Mouse (Mus musculus) adrenal gland, adult (tissue): ENCODE results near the gene Olfr1223.
"Not testable (repeated sequence)": the region's sequence is repeated elsewhere in the genome, so short reads cannot be mapped to it uniquely, and the experiment has no call there.

ENCODE experiments used
- DNase-seq, 2 experiments: peaks; one replicate each; pipeline ENCODE4 v3.0.0; 2022 to 2023; ENCODE audit warnings: low spot score in 1 of 2; ENCODE audit not compliant: inconsistent age in 2 of 2

The Olfr1223 gene

DNA sequence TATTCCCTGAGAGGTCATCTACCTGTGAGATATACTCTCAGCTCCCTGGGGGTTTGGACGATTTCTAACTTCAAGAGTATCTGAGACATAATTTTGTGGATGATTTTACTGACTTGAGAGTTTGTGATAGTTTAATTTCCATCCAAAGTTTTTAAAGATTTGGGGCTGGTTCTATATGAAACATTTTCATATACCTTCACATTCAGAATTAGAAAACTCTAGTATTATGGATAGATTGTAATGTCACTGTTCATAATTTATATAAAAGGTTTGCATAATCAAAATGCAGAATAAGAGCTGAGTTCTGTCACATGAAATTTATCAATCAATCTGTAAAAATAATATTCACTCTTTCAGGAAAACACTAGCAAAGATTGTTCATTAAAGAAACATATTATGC lies at the start of gene Olfr1223:
TSS of gene Olfr1223 (minus strand) at position 101 of the 400 bp plus-strand sequence.
- no peak for DNase-seq

DNA sequence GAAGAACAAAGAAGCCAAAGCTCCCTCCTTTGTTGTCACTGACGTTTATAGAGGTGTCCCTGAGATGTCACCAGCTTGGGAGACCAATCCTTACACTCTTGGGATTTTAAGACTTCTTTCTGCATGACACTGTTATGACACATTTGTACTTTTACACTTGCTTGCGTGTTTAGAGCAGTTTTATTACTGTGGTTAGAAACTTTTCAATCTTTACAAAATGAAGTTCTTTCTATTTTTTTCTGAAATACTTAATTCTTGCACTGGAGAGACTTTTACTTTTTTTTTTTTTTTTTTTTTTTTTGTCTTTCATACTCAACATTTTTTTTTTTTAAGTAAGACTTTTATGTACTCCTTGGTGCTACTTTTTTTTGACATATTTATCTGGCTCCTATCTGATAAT lies 48.6 kb upstream of the Olfr1223 start, which contains the start of gene Olfr1226:
TSS of gene Olfr1226 (minus strand) at position 101 of the 400 bp plus-strand sequence.
- DNase-seq = no peak

DNA sequence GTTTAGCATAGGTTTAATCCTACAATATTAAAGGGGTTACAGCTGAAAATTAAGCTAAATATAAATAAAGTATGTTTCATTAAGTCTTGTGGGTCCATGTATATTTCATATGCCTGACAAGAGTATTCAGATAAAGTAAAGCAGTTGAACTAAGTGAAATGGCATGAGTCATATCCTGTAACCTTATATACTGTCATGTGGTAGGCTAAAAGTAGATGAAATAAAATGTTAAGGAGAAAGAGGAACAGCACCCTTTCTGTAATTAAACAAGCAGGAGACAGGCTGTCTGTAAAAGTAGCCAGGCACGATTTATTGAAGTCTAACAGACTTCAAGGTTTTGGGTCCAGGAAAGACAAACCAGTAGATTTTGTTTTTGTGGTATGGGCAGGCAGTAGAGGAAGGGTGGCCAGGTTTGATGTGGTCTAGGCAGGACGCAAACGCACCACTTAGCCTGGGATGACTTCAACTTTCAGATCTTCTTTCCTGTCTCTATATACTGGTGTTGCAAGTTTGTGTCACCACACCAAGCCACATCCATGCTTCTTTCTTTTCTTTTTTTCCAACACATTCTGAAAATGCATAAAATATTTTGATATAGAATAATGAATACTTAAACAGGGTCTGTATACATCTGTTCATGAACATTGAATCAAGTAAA lies 45.1 kb upstream of the Olfr1223 start:
- no peak for DNase-seq

DNA sequence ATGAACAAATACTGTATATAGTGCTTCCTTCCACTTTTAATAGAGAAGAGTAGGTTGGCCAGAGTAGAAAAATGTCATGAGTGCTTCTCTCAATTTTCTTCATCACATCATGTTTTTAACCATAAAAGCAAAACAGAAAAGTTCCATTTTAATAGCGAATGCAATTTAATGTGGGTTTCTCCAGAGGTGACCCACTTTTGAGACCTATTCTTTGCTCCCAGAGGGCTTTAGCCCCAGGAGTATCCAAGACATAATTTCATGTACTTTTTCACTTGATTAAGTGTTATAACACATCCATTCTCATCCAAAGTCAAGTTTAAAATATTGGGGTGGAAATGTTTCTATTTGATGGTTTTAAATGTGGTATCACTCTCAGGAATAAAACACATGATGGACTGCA lies 23.2 kb upstream of the Olfr1223 start, which contains the start of gene Olfr1225:
TSS of gene Olfr1225 (minus strand) at position 101 of the 400 bp plus-strand sequence.
- DNase-seq = no peak

DNA sequence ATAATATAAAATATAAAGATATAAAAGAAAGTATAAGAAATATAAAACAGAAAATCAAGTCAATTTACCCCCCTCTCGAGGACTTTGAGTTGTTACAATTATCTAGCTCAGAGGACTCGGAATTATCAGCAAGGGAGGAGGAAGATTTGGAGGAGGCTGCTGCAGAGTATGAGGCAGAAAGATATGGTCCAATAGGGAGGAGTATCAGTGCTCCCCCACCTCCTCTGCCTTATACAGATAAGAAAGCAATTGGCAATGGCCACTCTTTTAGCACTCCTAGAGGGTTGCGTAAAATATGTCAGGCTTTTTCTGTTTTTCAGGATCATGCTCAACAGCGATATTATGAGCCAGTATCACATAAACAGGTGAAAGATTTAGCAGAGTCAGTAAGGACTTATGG lies 13.4 kb upstream of the Olfr1223 start:
- not testable (repeated sequence) for DNase-seq

- not testable (repeated sequence) for DNase-seq
Measured at GRCm38 (mm10) chr2:89163991-89164390, 12.6 kb upstream of the Olfr1223 start, which contains the start of gene Olfr1224-ps1. Gene Olfr1224-ps1 (minus strand): TSS chr2:89164091.

- DNase-seq = no peak
Measured at GRCm38 (mm10) chr2:89132954-89133353, 18.4 kb downstream of the Olfr1223 start, which contains the start of gene Olfr1222. Gene Olfr1222 (minus strand): TSS chr2:89133054.

DNA sequence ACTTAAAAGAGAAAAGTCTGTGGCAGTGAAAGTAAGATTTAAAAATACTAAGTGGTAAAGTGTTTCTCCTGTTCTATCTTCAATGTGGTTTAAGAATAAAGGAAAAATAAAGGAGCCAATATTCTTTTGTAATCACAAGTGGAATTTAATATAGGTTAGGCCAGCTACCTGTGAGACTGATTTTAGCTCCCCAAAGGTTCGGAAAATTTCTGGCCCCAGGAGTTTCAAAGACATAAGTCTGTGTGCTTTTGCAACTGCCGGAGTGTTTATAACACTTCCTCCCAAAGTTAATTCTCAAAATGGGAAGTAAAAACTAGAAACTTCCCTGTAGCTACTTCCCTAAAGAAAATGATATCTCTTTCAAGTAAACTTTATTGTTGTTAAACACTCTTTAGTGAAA lies 34.2 kb downstream of the Olfr1223 start, which contains the start of gene Olfr1221:
TSS of gene Olfr1221 (minus strand) at position 101 of the 400 bp plus-strand sequence.
- DNase-seq = no peak

DNA sequence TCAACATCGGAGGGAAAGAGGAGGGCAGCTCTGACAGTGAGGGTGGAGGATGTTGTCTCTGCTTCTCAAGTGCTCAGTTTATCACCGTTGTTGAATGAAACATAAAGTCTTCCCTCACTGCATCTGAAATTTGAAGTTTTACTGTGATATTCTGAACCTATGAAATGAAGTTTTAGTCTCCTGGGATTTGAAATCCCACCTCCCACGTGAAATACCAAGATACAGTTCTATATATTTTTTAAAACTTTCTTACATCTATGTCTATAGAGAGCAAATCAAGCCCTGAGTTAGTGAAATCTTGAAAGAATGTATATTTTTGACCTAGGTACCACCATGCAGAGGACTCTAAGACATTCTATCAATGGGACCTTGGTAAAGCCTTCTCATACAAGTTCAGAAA lies 44.6 kb downstream of the Olfr1223 start, which contains the start of gene Olfr1220:
TSS of gene Olfr1220 (minus strand) at position 101 of the 400 bp plus-strand sequence.
- no peak for DNase-seq

DNA sequence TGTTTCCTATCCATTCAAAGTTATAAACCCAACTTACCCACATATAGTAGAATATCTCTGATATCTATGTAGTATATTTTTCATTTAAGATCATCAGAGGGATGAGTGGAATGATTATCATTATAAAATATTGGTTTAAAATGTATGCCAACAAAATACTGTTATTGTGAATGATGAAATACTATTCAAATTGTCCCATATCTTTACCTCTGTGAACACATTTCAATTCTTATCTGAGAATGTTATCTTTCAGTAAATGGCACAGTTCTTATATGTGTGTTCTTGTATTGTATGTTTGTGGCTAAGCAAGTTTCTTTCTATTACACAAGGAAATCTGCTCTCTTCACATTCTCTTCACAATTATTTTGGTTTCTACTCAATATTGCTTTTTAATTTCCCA lies 45.7 kb downstream of the Olfr1223 start:
- no peak for DNase-seq

DNA sequence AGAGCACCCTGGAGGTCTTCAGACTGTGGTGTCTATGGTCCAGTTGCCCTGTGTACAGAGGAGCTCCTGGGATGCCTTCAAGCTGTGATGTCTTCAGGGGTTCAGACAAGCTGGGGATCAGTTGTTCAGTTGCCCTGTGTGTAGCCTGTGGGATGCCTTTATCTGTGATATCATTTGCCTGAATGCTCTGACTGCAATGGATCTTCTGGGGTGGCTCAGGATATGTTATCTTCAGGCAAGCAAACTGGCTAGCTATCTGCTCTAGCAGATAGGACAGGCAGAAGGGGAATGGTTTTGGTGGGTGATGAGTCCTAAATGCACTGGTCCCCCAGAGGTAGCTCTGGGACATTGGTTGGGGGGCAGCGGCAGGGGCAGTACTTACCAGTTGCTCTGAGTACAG lies 57.5 kb downstream of the Olfr1223 start:
- no peak for DNase-seq
